Mouse (Mus musculus) ES-E14 (cell line): ENCODE data around the gene Pecr.

ENCODE experiments used
- HCFC1 ChIP-seq: IDR thresholded peaks from 2 replicates; pipeline ENCODE4 v1.6.1; 2012; ENCODE audit warnings: low read length, inconsistent platforms, borderline replicate concordance; ENCODE audit not compliant: insufficient read depth
- ZC3H11A ChIP-seq: IDR thresholded peaks from 2 replicates; pipeline ENCODE4 v1.6.1; 2012; ENCODE audit warnings: low read depth, mild to moderate bottlenecking, inconsistent platforms, low read length, borderline replicate concordance
- ZNF384 ChIP-seq: IDR thresholded peaks from 2 replicates; pipeline ENCODE4 v1.6.1; 2012; ENCODE audit warnings: low read depth, low read length, inconsistent platforms

DNA sequence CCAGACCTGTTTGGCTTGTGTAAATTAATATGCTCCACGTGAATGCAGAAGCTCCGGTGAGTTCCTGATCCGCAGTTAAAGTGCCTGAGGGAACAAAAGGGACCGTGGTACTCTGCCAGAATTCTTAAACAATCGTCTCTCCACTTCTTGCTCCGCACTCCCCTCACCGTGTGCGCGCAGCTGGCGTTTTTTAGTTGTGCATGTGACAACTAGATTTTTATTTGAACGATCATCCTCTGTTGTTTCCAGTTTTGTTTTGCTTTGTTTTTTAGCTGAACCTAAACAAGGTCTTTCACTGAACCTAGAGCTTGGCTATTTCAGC lies 28.3 kb downstream of the Pecr start:
- TF ChIP-seq ZC3H11A (no peak), HCFC1 (no peak), ZNF384 (no peak)
